Mouse (Mus musculus) gastrocnemius, postnatal 25 days (tissue): ENCODE results near the gene Vmn2r6. TPM values are rescaled to one million over a fixed set of nuclear protein-coding genes. Genes with fewer than 3 reads are reported as not detected.
"Not testable (repeated sequence)": the region's sequence is repeated elsewhere in the genome, so short reads cannot be mapped to it uniquely, and the experiment has no call there.

Experiments
- DNase-seq: peaks from one replicate; pipeline ENCODE4 v3.0.0; 2022
- long read RNA-seq, 2 experiments: library from polyadenylated mRNA; stranded (forward); transcript quantifications; one replicate each; pipeline ENCODE4 v2.0.0; 2021
- total RNA-seq, 2 experiments: library from RNA; stranded (reverse); gene quantifications; 1 replicate in 1 of 2; 2 replicates in 1 of 2; pipeline ENCODE4 v1.2.3; 2021

Gene Vmn2r6
- total RNA-seq = not detected
- long read RNA-seq, experiment 1 = 0 reads
- long read RNA-seq, experiment 2 = 0 reads

GRCm38 (mm10) chr3:64565730-64566129 lies at the start of gene Vmn2r6:
Gene Vmn2r6, minus strand, starts transcription at chr3:64565830.
- DNase-seq = not testable (repeated sequence)

DNA sequence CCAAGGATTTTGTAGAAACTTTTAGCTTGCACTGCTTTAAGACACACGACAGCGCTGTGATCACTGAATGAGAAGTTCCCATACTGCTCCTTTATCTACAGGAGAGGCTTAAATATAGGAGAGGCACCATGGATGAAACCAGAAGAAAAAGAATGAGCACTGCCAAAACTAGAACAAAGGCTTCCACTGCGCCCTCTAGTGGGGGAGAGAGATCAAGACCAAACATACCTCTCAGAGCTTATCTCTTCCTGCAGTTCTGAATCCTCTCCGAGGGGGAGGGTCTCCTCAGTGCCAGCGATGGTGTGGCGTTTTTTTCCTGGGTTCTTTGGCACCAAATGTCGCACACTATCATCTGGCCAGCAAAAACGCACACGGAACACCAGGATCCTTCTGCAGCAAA lies 22.0 kb upstream of the Vmn2r6 start:
- DNase-seq = no peak

- DNase-seq = not testable (repeated sequence)
Observed at GRCm38 (mm10) chr3:64568793-64569192, 3.2 kb upstream of the Vmn2r6 start.

GRCm38 (mm10) chr3:64523585-64523984 lies 42.0 kb downstream of the Vmn2r6 start:
- not testable (repeated sequence) for DNase-seq

DNA sequence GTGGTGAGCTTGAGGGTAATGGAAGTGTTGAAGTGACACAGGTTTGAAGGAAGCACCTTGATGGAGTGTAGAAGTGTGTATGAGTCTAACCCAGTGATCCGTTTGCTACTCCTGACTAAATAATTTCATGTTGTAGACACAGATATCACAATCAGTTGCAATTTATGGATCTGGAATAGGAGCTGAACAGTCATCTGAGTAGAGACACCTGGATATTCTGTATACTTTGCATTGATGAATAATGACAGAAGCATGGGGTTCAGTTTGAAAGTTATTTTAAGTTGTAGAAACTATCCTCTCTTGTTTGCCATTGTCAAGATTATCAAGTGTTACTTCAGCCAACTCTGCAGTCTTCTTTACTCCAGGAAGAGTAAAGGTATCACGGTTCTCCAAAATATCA lies 55.9 kb downstream of the Vmn2r6 start, which contains the start of gene Vmn2r5:
Gene Vmn2r5, minus strand, starts transcription at position 101 of the 400 bp plus-strand sequence.
- DNase-seq = not testable (repeated sequence)

Other genes with a start within 250 kb of the Vmn2r6 start
- gene Vmn2r4, start 150.5 kb downstream of the Vmn2r6 start, total RNA-seq = not detected
- gene Vmn2r5, start 56.0 kb downstream of the Vmn2r6 start, total RNA-seq = not detected